Mouse (Mus musculus): ENCODE results near the gene Phb2.
A peak's percentile ranks its signal among the peaks of the same experiment; 100 is the strongest.

The Phb2 gene

GRCm38 (mm10) chr6:124693243-124693981 lies 18.7 kb upstream of the Phb2 start:
- DNase-seq = no peak

GRCm38 (mm10) chr6:124694166-124694955 lies 17.8 kb upstream of the Phb2 start:
- peak; percentile 65 for DNase-seq

DNA sequence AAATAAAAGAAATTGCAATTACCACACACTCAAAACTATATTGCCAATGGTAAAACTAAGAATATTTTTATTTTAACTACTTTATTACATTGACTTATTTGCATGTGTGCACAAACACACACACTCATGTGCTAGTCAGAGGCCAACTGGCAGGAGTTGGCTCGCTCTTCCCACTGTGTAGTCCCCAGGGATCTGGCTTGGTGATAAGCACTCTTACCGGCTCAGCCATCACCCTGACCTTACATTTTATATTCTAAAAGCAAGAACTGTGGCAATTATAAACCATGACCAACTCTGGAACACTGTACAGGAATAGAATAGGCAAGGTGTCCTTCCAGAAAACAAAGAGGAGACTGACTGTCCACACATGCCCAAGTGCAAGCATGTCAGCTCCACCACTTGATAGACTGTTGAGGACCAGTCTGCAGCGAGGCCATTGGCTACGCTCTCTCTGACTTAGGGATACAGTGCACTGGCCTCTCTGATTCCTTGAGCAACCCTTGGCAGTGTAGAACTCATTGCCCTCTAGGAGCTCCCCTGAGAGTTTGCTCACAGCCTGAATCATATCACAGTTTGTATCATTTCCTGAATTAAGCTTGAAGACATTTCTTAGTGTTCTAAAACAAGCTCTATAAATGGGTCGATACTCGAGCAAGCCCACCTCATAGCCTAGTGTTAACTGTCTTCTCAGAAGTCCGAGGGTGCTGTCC lies 15.5 kb upstream of the Phb2 start:
- no peak for DNase-seq

DNA sequence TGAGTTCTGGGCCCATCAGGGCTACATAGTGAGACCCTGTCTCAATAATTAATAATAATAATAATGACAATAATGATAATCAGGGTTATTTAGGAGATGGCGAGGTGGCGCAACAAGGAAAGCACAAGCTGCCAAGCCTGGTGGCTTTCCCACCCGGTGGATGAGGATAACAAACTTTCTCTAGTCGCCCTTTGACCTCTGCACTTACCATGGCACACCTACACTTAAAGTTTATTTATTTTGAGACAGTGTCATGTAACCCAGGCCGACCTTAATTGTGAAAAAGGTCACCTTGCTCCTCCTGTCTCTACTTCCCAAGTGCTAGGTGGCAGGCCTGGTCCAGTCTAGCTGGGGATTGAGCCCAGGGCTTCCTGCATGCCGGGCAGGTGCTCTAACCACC lies 13.4 kb upstream of the Phb2 start:
- DNase-seq = no peak

DNA sequence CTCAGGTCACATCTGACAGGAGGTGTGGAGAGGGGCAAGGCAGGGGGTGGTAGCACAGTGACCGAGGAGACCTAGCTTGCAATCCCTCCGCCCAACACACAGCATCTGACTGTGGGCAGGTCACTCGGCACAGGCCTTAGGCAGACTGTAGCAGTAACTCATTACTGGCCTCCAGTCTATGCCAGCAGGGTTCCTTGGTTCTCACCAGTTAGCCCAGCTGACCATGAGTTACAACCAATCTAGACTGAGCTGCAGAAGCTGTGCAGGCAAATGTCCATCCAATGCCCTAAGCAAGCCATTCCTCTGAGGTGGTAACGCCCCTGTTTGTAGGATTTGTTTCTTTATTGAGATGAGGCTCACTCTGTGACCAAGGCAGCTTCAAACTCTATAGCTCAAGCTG lies 12.8 kb upstream of the Phb2 start:
- DNase-seq = no peak

GRCm38 (mm10) chr6:124699962-124700610 lies 12.1 kb upstream of the Phb2 start:
- no peak for DNase-seq

GRCm38 (mm10) chr6:124701338-124701737 lies 10.8 kb upstream of the Phb2 start:
- DNase-seq = peak; percentile 32

GRCm38 (mm10) chr6:124702102-124702783 lies 9.9 kb upstream of the Phb2 start:
- no peak for DNase-seq

GRCm38 (mm10) chr6:124702784-124703103 lies 9.4 kb upstream of the Phb2 start:
- peak; percentile 71 for DNase-seq

- no peak for DNase-seq
Observed at GRCm38 (mm10) chr6:124703789-124704188, 8.3 kb upstream of the Phb2 start.

DNA sequence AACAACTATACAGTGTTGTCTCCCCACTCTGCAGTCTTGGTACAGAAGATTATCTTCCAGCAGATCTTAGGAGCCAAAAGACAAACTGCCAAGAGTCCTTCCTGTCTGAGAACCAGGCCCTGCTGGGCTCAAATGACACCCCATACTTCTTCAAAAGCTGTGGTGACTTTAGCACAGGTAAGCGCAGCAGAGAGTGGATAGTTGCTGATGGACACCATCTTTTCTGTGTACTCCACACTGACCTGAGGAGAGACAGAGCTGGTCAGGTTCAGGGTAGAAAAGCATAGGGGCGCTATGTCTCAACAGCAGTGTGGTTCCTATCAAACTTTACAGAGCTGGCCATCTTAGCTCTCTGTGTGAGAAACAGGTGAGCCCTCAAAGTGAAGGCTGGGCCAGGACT lies 7.7 kb upstream of the Phb2 start:
- no peak for DNase-seq

DNA sequence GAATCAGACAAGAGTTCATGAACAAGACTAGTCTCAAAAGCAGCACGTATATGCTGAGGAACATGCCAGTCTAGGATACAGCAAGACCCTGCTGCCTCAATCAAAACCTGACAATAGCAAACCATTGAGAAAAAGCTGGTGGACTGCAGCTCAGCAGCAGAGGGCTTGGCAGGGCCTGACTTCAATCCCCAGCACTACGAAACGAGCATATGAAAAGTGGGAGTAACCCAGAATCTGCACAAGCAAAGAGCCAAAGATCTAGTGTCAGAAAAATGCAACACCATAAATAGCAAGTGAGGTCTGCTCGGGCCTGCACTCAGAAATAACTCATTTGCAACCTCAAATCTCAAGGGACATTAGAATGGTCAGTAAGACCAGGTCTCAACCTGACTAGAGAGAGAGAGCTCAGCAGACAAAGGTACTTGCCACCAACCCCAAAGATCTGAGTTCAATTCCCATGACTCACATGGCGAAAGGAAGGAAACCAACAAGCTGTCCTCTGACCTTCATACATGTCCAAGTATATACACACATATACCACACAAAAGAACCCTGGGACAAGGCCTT lies 6.0 kb upstream of the Phb2 start:
- no peak for DNase-seq

GRCm38 (mm10) chr6:124708289-124708889 lies 3.7 kb upstream of the Phb2 start:
- no peak for DNase-seq

GRCm38 (mm10) chr6:124712918-124713317 lies 782 bp downstream of the Phb2 start:
- DNase-seq = no peak

- no peak for DNase-seq
Observed at GRCm38 (mm10) chr6:124716864-124717490, 4.8 kb downstream of the Phb2 start.

DNA sequence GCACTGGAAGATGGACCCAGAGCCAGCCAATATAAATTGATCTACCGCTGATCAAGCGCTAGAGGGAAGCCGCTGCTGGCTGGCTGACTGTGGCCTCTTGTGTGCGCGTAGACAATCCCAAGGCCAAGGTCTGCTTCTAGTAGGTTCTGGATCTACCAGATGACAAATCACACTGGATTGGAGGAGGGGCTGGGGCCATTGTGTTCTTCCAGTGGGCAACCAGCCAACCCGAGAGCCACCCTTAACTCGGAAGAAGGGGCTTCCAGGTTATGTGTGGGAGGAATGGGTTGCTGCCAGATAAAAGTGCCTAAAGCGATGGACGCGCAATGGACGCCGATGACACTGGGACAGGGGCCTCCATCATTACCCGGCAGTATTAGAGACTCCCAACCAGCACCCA lies 5.8 kb downstream of the Phb2 start:
- DNase-seq = no peak

GRCm38 (mm10) chr6:124718703-124719102 lies 6.6 kb downstream of the Phb2 start:
- DNase-seq = no peak

GRCm38 (mm10) chr6:124719354-124719978 lies 7.3 kb downstream of the Phb2 start:
- no peak for DNase-seq

DNA sequence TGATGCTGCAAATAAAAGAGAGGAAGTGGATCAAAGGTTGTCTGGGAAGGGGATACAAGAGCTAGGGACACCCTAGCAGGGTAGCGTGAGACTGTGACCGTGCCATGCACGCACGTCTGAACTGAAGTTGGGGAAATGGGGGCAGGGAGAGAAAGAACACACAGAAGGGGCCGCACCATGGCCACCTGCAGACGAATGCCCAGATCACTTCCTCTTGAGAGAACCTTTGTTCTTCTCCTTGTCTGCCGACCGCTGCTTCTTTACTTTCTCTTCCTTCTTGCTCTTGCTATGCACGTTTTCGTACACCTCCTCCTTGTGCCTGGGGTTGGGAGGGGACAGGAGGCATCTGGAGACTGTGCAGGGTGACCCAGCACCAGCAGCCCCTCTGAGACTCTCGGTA lies 8.8 kb downstream of the Phb2 start:
- no peak for DNase-seq

DNA sequence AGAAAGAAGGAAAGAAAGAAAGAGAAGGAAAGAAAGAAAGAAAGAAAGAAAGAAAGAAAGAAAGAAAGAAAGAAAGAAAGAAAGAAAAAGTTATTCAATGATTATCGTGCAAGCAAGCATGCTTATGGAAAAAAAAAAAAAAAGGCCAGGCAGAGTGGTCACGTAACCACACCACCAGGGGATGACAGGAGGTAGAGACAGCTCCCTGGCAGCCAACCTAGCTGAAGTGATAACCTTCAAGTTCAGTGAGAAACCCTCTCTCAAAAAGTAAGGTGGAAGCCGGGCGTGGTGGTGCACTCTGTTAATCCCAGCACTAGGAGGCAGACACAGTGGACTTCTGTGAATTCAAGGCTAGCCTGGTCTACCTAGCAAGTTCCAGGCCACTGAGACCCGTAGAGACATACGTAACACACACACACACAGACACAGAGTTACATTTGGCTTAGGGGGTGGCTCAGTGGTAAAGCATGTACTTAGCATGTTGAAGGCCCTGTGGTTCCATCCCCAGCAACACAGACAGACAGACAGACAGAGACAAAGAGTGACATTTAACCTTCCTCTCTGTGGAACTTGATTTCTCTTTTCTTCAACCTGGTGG lies 10.8 kb downstream of the Phb2 start:
- no peak for DNase-seq

DNA sequence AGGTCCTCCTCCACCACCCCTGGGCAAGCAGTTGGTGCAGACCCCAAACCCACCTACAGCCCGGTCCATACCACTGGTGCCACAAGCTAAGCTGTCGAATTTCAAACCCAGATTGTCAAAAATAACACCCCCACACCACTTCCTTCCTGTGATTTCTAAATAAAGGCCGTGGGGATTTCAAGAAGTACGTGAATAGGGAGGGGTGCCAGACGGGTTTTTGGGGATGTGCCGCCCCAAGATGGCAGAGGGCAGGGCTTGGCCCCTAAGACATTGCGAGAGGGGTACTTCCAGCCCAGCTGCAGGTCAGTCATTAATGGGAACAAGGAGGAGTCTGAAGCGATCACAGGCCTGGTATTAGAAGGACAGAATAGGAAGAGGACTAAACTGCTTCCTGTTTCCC lies 11.4 kb downstream of the Phb2 start:
- no peak for DNase-seq

Data from right cerebral cortex, postnatal 4 days (tissue).